Mouse (Mus musculus): ENCODE measurements around the gene Dysf.
"Not testable (repeated sequence)": the region's sequence is repeated elsewhere in the genome, so short reads cannot be mapped to it uniquely, and the experiment has no call there.

The Dysf gene

DNA sequence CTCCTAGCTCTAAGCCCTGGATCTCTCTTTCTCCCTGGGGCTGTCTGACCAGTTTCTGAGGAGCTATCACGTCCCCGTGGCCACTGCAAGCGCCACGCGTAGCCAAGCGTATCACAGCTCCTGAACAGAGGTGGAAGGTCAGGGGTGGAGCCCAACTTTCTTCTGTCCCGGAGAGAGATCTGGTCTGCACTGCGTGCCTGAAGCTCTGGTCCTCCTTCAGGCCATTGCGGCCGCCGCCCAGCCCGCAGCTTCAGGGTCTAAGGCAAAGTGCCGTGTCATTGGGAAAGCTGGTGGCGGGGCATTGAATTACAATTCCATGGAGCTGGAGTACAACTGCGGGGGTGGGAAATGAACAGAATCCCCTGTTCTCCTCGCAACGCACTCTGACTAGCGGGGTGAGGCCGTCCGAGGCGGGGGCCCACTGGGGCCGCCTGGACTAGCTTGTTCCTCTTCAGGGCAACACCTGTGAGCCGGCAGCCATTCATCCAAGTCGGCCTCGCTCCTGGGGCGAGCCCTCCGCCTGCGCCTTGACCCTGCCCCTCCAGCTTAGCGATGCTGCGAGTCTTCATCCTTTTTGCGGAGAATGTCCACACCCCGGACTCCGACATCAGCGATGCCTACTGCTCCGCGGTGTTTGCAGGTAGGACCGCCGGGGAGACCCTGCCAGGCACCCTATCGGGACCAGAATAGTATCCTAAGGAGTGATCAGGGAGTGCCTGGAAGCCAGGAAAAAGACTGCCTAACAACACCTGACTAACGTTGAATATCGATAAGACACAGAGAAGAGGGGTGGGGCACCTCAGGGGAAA is at the start of gene Dysf:
Gene Dysf (plus strand): TSS at position 228 of the 809 bp plus-strand sequence.
- no peak for DNase-seq (ENCODE audit: low spot score)

DNA sequence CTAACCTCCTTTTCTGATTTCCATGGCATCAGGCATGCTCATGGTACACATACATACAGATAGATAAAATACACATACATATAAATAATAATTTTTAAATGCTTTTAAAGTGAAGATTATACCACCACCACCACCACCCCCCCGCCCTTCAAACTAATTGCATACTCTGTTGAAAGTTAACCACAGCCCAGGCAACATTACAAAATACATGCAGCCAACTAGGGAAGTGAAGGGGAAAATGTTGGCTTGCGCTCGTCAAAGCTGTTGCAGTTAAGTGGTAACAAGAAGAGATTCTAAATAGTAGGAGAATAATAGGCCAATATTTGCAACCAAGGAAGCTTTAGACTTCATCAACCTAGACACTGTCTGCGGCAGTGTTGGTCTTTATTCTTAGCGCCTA is 20.7 kb upstream of the Dysf start:
- no peak for DNase-seq (ENCODE audit: low spot score)

- DNase-seq (ENCODE audit: low spot score): no peak
Measured at GRCm38 (mm10) chr6:84002716-84003115, 5.7 kb upstream of the Dysf start.

DNA sequence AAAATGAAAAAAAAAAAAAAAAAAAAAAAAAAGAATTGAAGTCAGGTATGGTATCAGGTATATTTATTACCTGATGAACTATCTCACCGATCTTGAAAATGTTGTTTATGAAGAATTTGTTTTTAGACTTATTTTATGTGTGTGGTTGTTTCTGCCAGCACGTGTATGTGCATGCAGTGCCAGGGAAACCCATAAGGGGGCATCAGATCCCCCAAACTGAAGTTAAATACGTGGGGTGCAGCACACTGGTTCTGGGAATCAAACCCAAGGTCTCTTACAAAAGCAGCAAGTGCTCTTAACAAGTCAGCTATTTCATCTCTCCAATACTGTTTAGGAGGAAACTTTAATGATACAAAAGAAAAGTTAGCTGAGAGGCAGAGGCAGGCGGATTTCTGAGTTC is 4.1 kb upstream of the Dysf start:
- DNase-seq (ENCODE audit: low spot score): no peak

GRCm38 (mm10) chr6:84009172-84009872 is 932 bp downstream of the Dysf start:
- DNase-seq (ENCODE audit: low spot score): no peak

DNA sequence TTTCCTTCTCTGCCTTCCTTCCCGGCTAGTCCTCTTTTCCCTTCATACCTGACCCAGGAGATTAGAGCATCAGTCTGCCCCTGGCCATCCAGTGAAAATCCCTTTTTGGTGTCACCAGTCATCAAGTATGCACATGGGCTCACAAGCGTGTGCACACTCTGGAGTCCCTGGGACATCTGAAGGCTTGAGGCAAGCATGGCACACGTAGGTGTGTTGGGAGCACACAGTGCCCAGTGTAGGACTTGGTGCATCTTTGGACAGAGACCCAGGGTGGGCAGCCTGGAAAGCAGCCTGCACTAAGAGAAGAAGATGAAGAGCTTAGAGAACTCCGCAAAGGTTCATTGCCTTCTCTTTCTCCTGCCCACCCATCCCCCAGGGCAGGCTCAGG is 1.5 kb downstream of the Dysf start:
- DNase-seq (ENCODE audit: low spot score): no peak

- no peak for DNase-seq (ENCODE audit: low spot score)
Measured at GRCm38 (mm10) chr6:84010303-84011225, 2.2 kb downstream of the Dysf start.

- not testable (repeated sequence) for DNase-seq (ENCODE audit: low spot score)
Measured at GRCm38 (mm10) chr6:84014961-84015683, 6.7 kb downstream of the Dysf start.

GRCm38 (mm10) chr6:84016851-84017250 is 8.5 kb downstream of the Dysf start:
- DNase-seq (ENCODE audit: low spot score): no peak

DNA sequence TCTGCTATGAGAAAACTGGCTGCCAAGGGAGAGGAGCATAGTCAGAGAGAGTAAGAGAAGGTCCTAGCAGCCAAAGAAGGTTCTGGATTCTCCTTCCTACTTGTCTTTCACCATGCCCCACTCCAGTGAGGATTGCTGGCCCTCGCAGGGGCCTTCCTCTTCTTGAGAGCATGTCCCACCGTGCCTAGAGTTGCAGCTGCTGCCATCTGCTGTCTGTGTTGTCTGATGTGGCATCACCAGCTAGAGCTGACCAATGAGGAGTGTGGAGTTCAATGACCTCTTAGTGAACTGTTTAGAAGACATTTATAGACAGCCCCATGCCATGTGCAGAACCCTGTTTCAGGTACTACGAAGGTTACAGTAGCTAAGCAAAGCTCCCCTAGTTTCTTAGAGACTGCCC is 9.0 kb downstream of the Dysf start:
- DNase-seq (ENCODE audit: low spot score): no peak

- DNase-seq (ENCODE audit: low spot score): no peak
Measured at GRCm38 (mm10) chr6:84018906-84019550, 10.6 kb downstream of the Dysf start.

DNA sequence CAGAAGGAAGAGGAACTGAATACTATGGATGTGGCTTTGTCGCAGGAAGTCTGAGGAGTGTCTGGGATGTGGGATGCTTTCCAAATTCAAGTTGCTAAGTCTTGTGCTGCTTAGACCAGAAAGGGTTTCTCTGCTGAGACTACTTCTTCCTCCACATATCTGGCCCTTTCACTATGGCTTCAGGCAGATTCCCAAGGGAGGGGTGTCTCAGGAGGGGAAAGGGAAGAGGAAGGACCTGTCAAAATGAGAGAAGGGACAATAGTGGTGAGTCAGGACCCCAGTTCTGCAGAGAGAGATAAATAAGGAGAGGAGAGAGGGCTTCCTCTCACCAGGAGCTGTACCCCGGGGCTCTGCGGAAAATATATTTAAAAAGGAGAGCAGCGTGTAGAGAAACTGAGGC is 11.6 kb downstream of the Dysf start:
- DNase-seq (ENCODE audit: low spot score): no peak

GRCm38 (mm10) chr6:84021990-84022389 is 13.6 kb downstream of the Dysf start:
- no peak for DNase-seq (ENCODE audit: low spot score)

GRCm38 (mm10) chr6:84025636-84026035 is 17.2 kb downstream of the Dysf start:
- DNase-seq (ENCODE audit: low spot score): no peak

- DNase-seq (ENCODE audit: low spot score): no peak
Measured at GRCm38 (mm10) chr6:84028791-84029190, 20.4 kb downstream of the Dysf start.

DNA sequence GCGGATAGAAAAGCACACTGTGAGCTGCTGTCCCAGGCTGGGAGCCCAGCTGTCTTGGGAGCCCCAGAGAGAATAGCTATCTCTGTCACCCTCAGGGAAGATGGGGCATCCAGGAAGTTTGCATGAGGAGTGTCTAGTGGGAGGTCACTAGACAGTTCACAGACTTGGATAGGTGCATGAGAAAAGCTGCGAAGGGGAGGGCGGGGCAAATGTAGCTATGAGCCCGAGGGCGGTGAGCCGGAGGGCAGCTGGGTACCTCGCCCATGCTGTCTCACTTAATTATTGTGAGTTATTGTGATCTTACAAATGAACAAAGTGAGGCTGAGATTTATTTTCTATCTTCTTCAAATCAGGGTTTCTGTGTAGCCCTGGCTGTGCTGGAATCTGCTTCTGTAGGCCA is 21.4 kb downstream of the Dysf start:
- DNase-seq (ENCODE audit: low spot score): no peak

DNA sequence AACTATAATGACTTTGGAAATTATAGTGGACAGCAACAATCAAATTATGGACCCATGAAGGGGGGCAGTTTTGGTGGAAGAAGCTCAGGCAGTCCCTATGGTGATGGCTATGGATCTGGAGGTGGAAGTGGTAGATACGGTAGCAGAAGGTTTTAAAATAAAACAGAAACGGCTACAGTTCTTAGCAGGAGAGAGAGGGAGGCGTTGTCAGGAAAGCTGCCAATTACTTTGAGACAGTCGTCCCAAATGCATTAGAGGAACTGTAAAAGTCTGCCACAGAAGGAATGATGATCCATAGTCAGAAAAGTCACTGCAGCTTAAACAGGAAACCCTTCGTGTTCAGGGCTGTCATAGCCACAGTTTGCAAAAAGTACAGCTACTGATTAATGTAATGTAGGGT is 24.1 kb downstream of the Dysf start:
- not testable (repeated sequence) for DNase-seq (ENCODE audit: low spot score)

- no peak for DNase-seq (ENCODE audit: low spot score)
Measured at GRCm38 (mm10) chr6:84043251-84043940, 35.0 kb downstream of the Dysf start.

GRCm38 (mm10) chr6:84044679-84045078 is 36.3 kb downstream of the Dysf start:
- DNase-seq (ENCODE audit: low spot score): no peak

DNA sequence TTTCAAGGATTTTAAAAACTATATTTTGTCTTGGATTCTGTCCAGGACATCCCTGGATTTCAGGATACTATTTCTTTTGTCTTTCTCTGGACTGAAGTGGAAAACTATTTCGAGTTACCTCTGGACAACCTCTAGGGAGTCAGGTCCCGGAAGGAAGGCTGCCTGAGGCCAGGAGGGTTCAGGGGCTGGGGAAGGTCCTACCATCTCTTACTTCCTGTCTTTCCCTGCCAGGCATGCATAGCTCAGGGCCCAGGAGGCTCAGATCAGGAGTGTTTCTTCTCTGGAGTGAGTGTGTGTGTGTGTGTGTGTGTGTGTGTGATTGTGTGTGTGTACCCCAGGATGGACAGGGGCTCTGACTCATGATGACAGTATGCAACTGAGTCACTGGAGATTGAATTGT is 40.5 kb downstream of the Dysf start:
- no peak for DNase-seq (ENCODE audit: low spot score)

GRCm38 (mm10) chr6:84050238-84050637 is 41.8 kb downstream of the Dysf start:
- DNase-seq (ENCODE audit: low spot score): no peak

Data from urinary bladder, postnatal 10 days (tissue).